8 mouse cellular contexts compared by ENCODE assay signal in genomic region chr9:108565881-108566814, GRCm38 (mm10). TPM values are rescaled to one million over a fixed set of nuclear protein-coding genes. Genes with fewer than 3 reads are reported as not detected.
A peak's percentile ranks its signal among the peaks of the same experiment; 100 is the strongest.
DNase-seq lines count a peak whose midpoint lies in the region; ATAC-seq and TF ChIP-seq lines count a peak whose summit lies in the region.

No protein-coding gene starts in this region.

- H3K27me3 ChIP-seq in embryonic facial prominence, embryonic 10.5 days (replicated peaks; ENCODE audit: low read depth, poor library complexity, severe bottlenecking) = no peaks in the 10 kb centered on the region
- no peaks in the 10 kb centered on the region for H3K27me3 ChIP-seq in heart, postnatal 0 days (ENCODE audit: control insufficient read depth, insufficient read depth, low read length)

- H3K36me3 ChIP-seq in embryonic facial prominence, embryonic 10.5 days (replicated peaks) = peaks cover 61% of the 10 kb centered on the region
- peaks cover 44% of the 10 kb centered on the region for H3K36me3 ChIP-seq in heart, postnatal 0 days (replicated peaks; ENCODE audit: control insufficient read depth, insufficient read depth, low read length)
- peaks cover 11% of the 10 kb centered on the region; the same call in 1 of the 2 replicates for H3K36me3 ChIP-seq in macrophage (ENCODE audit: inconsistent target)

- DNase-seq in layer of hippocampus, adult 2 months (ENCODE audit: low spot score in 2 of 2) = no peak
- DNase-seq in layer of hippocampus, postnatal 25 days (ENCODE audit: extremely low spot score in 1 of 2, low spot score in 1 of 2) = no peak
- peak; percentile 11 for DNase-seq in embryonic facial prominence, embryonic 10.5 days (ENCODE audit: low spot score)
- DNase-seq in heart, postnatal 0 days (ENCODE audit: low spot score) = no peak
- no peak for DNase-seq in right cerebral cortex, postnatal 14 days
- no peak for DNase-seq in spleen, adult 18-20 months

- H3K79me2 ChIP-seq in macrophage (ENCODE audit: inconsistent target) = peaks cover 22% of the 10 kb centered on the region; the same call in 1 of the 2 replicates

- H3K4me3 ChIP-seq in layer of hippocampus, adult 2 months = peak overlapping the region; percentile 69
- peak overlapping the region; percentile 69 for H3K4me3 ChIP-seq in embryonic facial prominence, embryonic 10.5 days
- H3K4me3 ChIP-seq in heart, postnatal 0 days (ENCODE audit: low read depth, low read length) = peak overlapping the region; percentile 76
- H3K4me3 ChIP-seq in macrophage (ENCODE audit: inconsistent target) = peak overlapping the region; percentile 86

- H3K9me3 ChIP-seq in embryonic facial prominence, embryonic 10.5 days = no peaks in the 10 kb centered on the region
- no peaks in the 10 kb centered on the region for H3K9me3 ChIP-seq in heart, postnatal 0 days (replicated peaks; ENCODE audit: control insufficient read depth, low read length)

- no peak for TF ChIP-seq CTCF in layer of hippocampus, adult 2 months (conservative IDR thresholded peaks at IDR 0.05)
- no peak for TF ChIP-seq CTCF in heart, postnatal 0 days (IDR thresholded peaks at IDR 0.05; ENCODE audit: low read depth)

- no peak for TF ChIP-seq EP300 in heart, postnatal 0 days (IDR thresholded peaks at IDR 0.05; ENCODE audit: low read depth)

- peaks cover 64% of the 10 kb centered on the region for H3K4me1 ChIP-seq in embryonic facial prominence, embryonic 10.5 days
- peaks cover 40% of the 10 kb centered on the region for H3K4me1 ChIP-seq in heart, postnatal 0 days (ENCODE audit: control insufficient read depth, insufficient read depth)

- WGBS in embryonic facial prominence, embryonic 10.5 days = 12% methylated on average over 35 of the region's 35 CpGs
- 9% methylated on average over 35 of the region's 35 CpGs for WGBS in heart, postnatal 0 days
- 13% methylated on average over 33 of the region's 35 CpGs for WGBS in macrophage (ENCODE audit: missing documents)

- peak overlapping the region; percentile 75 for H3K9ac ChIP-seq in heart, postnatal 0 days (replicated peaks; ENCODE audit: low read depth, low read length)

- 0 out of 2 replicates have a peak, but pooled peaks have one; percentile 0 for ATAC-seq in heart, postnatal 0 days (ENCODE audit: insufficient read depth, low read depth)
- no peak for ATAC-seq in activated CD4-positive, CD25-positive, alpha-beta regulatory T cell, adult 4 months

- peak overlapping the region; percentile 100 for H3K27ac ChIP-seq in layer of hippocampus, adult 2 months
- H3K27ac ChIP-seq in embryonic facial prominence, embryonic 10.5 days (replicated peaks) = peak overlapping the region; percentile 91
- H3K27ac ChIP-seq in heart, postnatal 0 days (ENCODE audit: low read depth) = peak overlapping the region; percentile 95
- peak overlapping the region; percentile 94 for H3K27ac ChIP-seq in macrophage

- H3K4me2 ChIP-seq in heart, postnatal 0 days (ENCODE audit: low read depth, low read length) = peak overlapping the region; percentile 98

RNA-seq across cellular contexts. Expression of gene Ndufaf3, which starts 1.1 kb away (rescaled TPM):
- 10 to 100 TPM; 60.8 to 73.3 TPM for total RNA-seq in layer of hippocampus, adult 2 months (2021)
- 10 to 100 TPM; 54.3 to 70.4 TPM for total RNA-seq in layer of hippocampus, postnatal 25 days (2021)
- 42.4 and 44.1 TPM in 2 replicates for polyA plus RNA-seq in embryonic facial prominence, embryonic 10.5 days (2016; fragmentation: Nextera tagmentation; extraction: Ambion mirVana)
- 41.3 and 84.4 TPM in 2 replicates for total RNA-seq in heart, postnatal 0 days (2014; rRNA removed; ENCODE audit: low replicate concordance)
- polyA plus RNA-seq in heart, postnatal 0 days (2015; fragmentation: Nextera tagmentation; extraction: Ambion mirVana) = 82.6 and 86.1 TPM in 2 replicates
- 10 to 100 TPM; 10.4 to 28.4 (median 19.7) TPM for total RNA-seq in macrophage (2018; cell fraction: chromatin; rRNA removed)
- 10 to 100 TPM; 14.5 to 33.4 (median 22.2) TPM for total RNA-seq in macrophage (2018; cell fraction: cytosol; rRNA removed)
- total RNA-seq in macrophage (2018; cell fraction: nucleus; rRNA removed) = 10 to 100 TPM in 24 of 26 experiments, 1 to 10 TPM in 2; 8.2 to 28.6 (median 16.6) TPM
- 9.6 to 20.2 TPM (median 16.5 TPM) in 3 replicates for polyA plus RNA-seq in macrophage (2018)
- 10 to 100 TPM; 58.2 to 74.6 TPM for polyA plus RNA-seq in activated CD4-positive, CD25-positive, alpha-beta regulatory T cell, adult 4 months (2017; shearing (Covaris generic))

RNA-seq across cellular contexts. Expression of gene Dalrd3, which starts 3.5 kb away (rescaled TPM):
- 100 to 1,000 TPM; 110 to 111 TPM for total RNA-seq in layer of hippocampus, adult 2 months (2021)
- total RNA-seq in layer of hippocampus, postnatal 25 days (2021) = 100 to 1,000 TPM in 1 of 2 experiments, 10 to 100 TPM in 1; 95.4 to 107 TPM
- 191 and 200 TPM in 2 replicates for polyA plus RNA-seq in embryonic facial prominence, embryonic 10.5 days (2016; fragmentation: Nextera tagmentation; extraction: Ambion mirVana)
- total RNA-seq in heart, postnatal 0 days (2014; rRNA removed; ENCODE audit: low replicate concordance) = 54.0 and 71.1 TPM in 2 replicates
- polyA plus RNA-seq in heart, postnatal 0 days (2015; fragmentation: Nextera tagmentation; extraction: Ambion mirVana) = 38.3 and 39.6 TPM in 2 replicates
- 100 to 1,000 TPM; 111 to 364 (median 168) TPM for total RNA-seq in macrophage (2018; cell fraction: chromatin; rRNA removed)
- total RNA-seq in macrophage (2018; cell fraction: cytosol; rRNA removed) = 10 to 100 TPM; 10.1 to 22.6 (median 15.8) TPM
- 100 to 1,000 TPM in 10 of 26 experiments, 10 to 100 TPM in 16; 41.5 to 236 (median 90.1) TPM for total RNA-seq in macrophage (2018; cell fraction: nucleus; rRNA removed)
- 17.5 to 30.5 TPM (median 20.5 TPM) in 3 replicates for polyA plus RNA-seq in macrophage (2018)
- 10 to 100 TPM; 46.1 to 77.0 TPM for polyA plus RNA-seq in activated CD4-positive, CD25-positive, alpha-beta regulatory T cell, adult 4 months (2017; shearing (Covaris generic))

RNA-seq across cellular contexts. Expression of gene Impdh2, which starts 6.1 kb away (rescaled TPM):
- 10 to 100 TPM; 61.3 to 63.7 TPM for total RNA-seq in layer of hippocampus, adult 2 months (2021)
- total RNA-seq in layer of hippocampus, postnatal 25 days (2021) = 10 to 100 TPM; 60.1 to 62.8 TPM
- 235 and 254 TPM in 2 replicates for polyA plus RNA-seq in embryonic facial prominence, embryonic 10.5 days (2016; fragmentation: Nextera tagmentation; extraction: Ambion mirVana)
- 69.2 and 87.5 TPM in 2 replicates for total RNA-seq in heart, postnatal 0 days (2014; rRNA removed; ENCODE audit: low replicate concordance)
- 52.6 and 54.7 TPM in 2 replicates for polyA plus RNA-seq in heart, postnatal 0 days (2015; fragmentation: Nextera tagmentation; extraction: Ambion mirVana)
- 100 to 1,000 TPM in 1 of 26 experiments, 10 to 100 TPM in 25; 24.0 to 109 (median 58.8) TPM for total RNA-seq in macrophage (2018; cell fraction: chromatin; rRNA removed)
- total RNA-seq in macrophage (2018; cell fraction: cytosol; rRNA removed) = 10 to 100 TPM; 30.6 to 55.7 (median 41.5) TPM
- total RNA-seq in macrophage (2018; cell fraction: nucleus; rRNA removed) = 10 to 100 TPM; 18.6 to 91.0 (median 42.4) TPM
- polyA plus RNA-seq in macrophage (2018) = 36.0 to 103 TPM (median 41.0 TPM) in 3 replicates
- polyA plus RNA-seq in activated CD4-positive, CD25-positive, alpha-beta regulatory T cell, adult 4 months (2017; shearing (Covaris generic)) = 100 to 1,000 TPM; 126 to 172 TPM

RNA-seq across cellular contexts. Expression of gene Wdr6, which starts 12.4 kb away (rescaled TPM):
- 100 to 1,000 TPM; 119 to 129 TPM for total RNA-seq in layer of hippocampus, adult 2 months (2021)
- total RNA-seq in layer of hippocampus, postnatal 25 days (2021) = 100 to 1,000 TPM; 116 to 134 TPM
- 200 and 215 TPM in 2 replicates for polyA plus RNA-seq in embryonic facial prominence, embryonic 10.5 days (2016; fragmentation: Nextera tagmentation; extraction: Ambion mirVana)
- total RNA-seq in heart, postnatal 0 days (2014; rRNA removed; ENCODE audit: low replicate concordance) = 44.9 and 53.2 TPM in 2 replicates
- polyA plus RNA-seq in heart, postnatal 0 days (2015; fragmentation: Nextera tagmentation; extraction: Ambion mirVana) = 21.1 and 25.1 TPM in 2 replicates
- total RNA-seq in macrophage (2018; cell fraction: chromatin; rRNA removed) = 10 to 100 TPM in 1 of 26 experiments, 1 to 10 TPM in 19, under 1 TPM in 6; 0.53 to 10.2 (median 2.6) TPM
- total RNA-seq in macrophage (2018; cell fraction: cytosol; rRNA removed) = 10 to 100 TPM in 1 of 26 experiments, 1 to 10 TPM in 25; 2.9 to 10.2 (median 5.8) TPM
- total RNA-seq in macrophage (2018; cell fraction: nucleus; rRNA removed) = 1 to 10 TPM; 3.6 to 9.9 (median 5.2) TPM
- 3.1 to 7.5 TPM (median 7.5 TPM) in 3 replicates for polyA plus RNA-seq in macrophage (2018)
- polyA plus RNA-seq in activated CD4-positive, CD25-positive, alpha-beta regulatory T cell, adult 4 months (2017; shearing (Covaris generic)) = 10 to 100 TPM; 18.8 to 42.4 TPM

RNA-seq across cellular contexts. Expression of gene P4htm, which starts 31.3 kb away (rescaled TPM):
- total RNA-seq in layer of hippocampus, adult 2 months (2021) = 100 to 1,000 TPM; 101 to 104 TPM
- total RNA-seq in layer of hippocampus, postnatal 25 days (2021) = 10 to 100 TPM; 92.0 to 97.8 TPM
- polyA plus RNA-seq in embryonic facial prominence, embryonic 10.5 days (2016; fragmentation: Nextera tagmentation; extraction: Ambion mirVana) = 7.0 and 7.2 TPM in 2 replicates
- total RNA-seq in heart, postnatal 0 days (2014; rRNA removed; ENCODE audit: low replicate concordance) = 18.7 and 37.8 TPM in 2 replicates
- polyA plus RNA-seq in heart, postnatal 0 days (2015; fragmentation: Nextera tagmentation; extraction: Ambion mirVana) = 16.6 and 17.7 TPM in 2 replicates
- 1 to 10 TPM in 14 of 26 experiments, under 1 TPM in 6, not detected in 6; 0.46 to 5.1 (median 1.7) TPM for total RNA-seq in macrophage (2018; cell fraction: chromatin; rRNA removed)
- under 1 TPM in 25 of 26 experiments, not detected in 1; 0.12 to 0.92 (median 0.39) TPM for total RNA-seq in macrophage (2018; cell fraction: cytosol; rRNA removed)
- 1 to 10 TPM in 10 of 26 experiments, under 1 TPM in 10, not detected in 6; 0.26 to 3.2 (median 0.99) TPM for total RNA-seq in macrophage (2018; cell fraction: nucleus; rRNA removed)
- 0.16 to 0.70 TPM (median 0.33 TPM) in 3 replicates for polyA plus RNA-seq in macrophage (2018)
- 1 to 10 TPM; 5.1 to 9.0 TPM for polyA plus RNA-seq in activated CD4-positive, CD25-positive, alpha-beta regulatory T cell, adult 4 months (2017; shearing (Covaris generic))
